Mouse (Mus musculus): ENCODE measurements at regions not wholly inside any gene's neighbourhood (a gene's known extent, or its start where the extent isn't known, plus 50 kb on each side); places are given as distances from the start of the nearest gene placed in this dataset.

DNA sequence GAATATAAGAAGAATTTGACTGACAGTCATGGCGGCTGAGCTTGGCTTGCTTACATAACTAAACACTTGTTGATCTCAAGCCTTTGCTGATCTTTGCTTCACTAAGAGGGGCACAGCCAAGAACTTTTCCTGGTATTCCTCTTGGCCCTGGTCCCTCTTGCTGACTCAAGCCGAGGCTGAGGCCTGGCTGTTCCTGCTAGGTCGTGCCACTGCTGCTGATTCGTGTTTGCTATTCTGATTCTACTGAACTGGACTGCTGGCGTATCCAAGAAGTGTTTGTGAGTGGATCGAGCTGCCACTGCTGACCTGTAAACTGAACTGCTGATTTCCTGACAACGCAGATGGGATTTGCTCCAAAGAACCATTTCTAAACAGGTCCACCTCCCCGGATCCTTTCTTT, 57.2 kb upstream of the Irf2bp2 start:
- Histone ChIP-seq H3K9me3 (ENCODE audit: low read length) (no peaks in the 10 kb centered on the region), H3K36me3 (ENCODE audit: insufficient read depth, low read length) (no peaks in the 10 kb centered on the region), H3K4me3 (ENCODE audit: low read length) (no peak overlapping the region), H3K9ac (replicated peaks; ENCODE audit: low read length) (no peak overlapping the region), H3K27ac (ENCODE audit: low read length) (no peak overlapping the region), H3K4me1 (ENCODE audit: insufficient read depth, low read length) (0 out of 2 replicates have a peak, but pooled peaks cover 5% of the 10 kb centered on the region), H3K4me2 (replicated peaks; ENCODE audit: low read depth, low read length) (no peak overlapping the region), H3K27me3 (ENCODE audit: insufficient read depth, low read length) (no peaks in the 10 kb centered on the region)
- 78% methylated on average over 8 of the region's 8 CpGs for WGBS
- no peak for ATAC-seq (ENCODE audit: low FRiP score, low TSS enrichment)

DNA sequence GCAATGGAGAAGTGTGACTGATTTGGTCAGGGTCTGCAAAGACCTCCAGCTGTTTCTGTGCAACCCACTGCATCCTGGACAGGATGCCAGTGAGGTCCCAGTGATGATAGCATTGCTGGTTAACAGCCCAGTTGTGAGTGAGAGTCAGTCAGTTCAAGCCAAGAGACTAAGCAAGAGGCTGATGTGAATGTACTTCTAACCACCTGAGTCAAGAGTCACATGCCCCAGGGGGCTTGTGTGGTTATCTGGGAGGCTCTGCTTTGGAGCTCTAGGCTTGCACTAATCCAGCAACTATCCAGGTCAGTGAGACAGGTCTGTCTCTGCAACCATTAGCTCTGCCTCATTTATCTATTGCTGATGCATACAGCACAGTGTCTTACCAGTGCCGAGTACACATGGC, 55.5 kb upstream of the Irf2bp2 start:
- ATAC-seq (ENCODE audit: low FRiP score, low TSS enrichment), result no peak

DNA sequence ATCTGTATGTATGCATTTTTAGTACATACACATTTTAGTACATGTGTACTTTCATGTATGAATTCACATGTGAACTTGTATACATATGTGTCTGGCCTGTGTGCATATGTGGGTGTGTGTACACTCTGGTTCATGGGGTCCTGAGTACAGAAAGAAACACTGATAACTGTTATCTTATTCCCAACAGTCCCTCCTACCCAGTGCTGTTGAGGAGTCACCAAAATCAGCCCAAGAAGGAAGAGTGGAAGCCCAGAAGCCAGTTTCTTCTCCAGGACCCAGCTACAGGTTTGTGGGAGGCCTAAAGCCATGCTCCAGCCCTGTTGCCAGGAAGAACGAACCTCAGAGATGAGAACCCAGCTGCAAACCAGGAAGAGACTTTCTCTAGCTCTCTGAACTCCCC, 53.6 kb upstream of the Irf2bp2 start:
- Histone ChIP-seq H3K4me2 (replicated peaks; ENCODE audit: low read depth, low read length) (no peak overlapping the region), H3K4me1 (ENCODE audit: insufficient read depth, low read length) (0 out of 2 replicates have a peak, but pooled peaks cover 5% of the 10 kb centered on the region), H3K9me3 (ENCODE audit: low read length) (no peaks in the 10 kb centered on the region), H3K36me3 (ENCODE audit: insufficient read depth, low read length) (no peaks in the 10 kb centered on the region), H3K27me3 (ENCODE audit: insufficient read depth, low read length) (no peaks in the 10 kb centered on the region), H3K4me3 (ENCODE audit: low read length) (no peak overlapping the region), H3K27ac (ENCODE audit: low read length) (no peak overlapping the region), H3K9ac (replicated peaks; ENCODE audit: low read length) (no peak overlapping the region)
- WGBS, result 56% methylated on average over 1 of the region's 1 CpGs
- ATAC-seq (ENCODE audit: low FRiP score, low TSS enrichment), result no peak

More for the DNA sequence above, 55.5 kb upstream of the Irf2bp2 start:
- no peak overlapping the region for H3K4me3 ChIP-seq (ENCODE audit: low read length)
- no peak overlapping the region for H3K9ac ChIP-seq (replicated peaks; ENCODE audit: low read length)
- no peaks in the 10 kb centered on the region for H3K27me3 ChIP-seq (ENCODE audit: insufficient read depth, low read length)
- H3K9me3 ChIP-seq (ENCODE audit: low read length), result no peaks in the 10 kb centered on the region
- no peaks in the 10 kb centered on the region for H3K36me3 ChIP-seq (ENCODE audit: insufficient read depth, low read length)
- H3K4me1 ChIP-seq (ENCODE audit: insufficient read depth, low read length), result 0 out of 2 replicates have a peak, but pooled peaks cover 5% of the 10 kb centered on the region
- no peak overlapping the region for H3K4me2 ChIP-seq (replicated peaks; ENCODE audit: low read depth, low read length)
- H3K27ac ChIP-seq (ENCODE audit: low read length), result no peak overlapping the region
- 92% methylated on average over 1 of the region's 1 CpGs for WGBS

DNA sequence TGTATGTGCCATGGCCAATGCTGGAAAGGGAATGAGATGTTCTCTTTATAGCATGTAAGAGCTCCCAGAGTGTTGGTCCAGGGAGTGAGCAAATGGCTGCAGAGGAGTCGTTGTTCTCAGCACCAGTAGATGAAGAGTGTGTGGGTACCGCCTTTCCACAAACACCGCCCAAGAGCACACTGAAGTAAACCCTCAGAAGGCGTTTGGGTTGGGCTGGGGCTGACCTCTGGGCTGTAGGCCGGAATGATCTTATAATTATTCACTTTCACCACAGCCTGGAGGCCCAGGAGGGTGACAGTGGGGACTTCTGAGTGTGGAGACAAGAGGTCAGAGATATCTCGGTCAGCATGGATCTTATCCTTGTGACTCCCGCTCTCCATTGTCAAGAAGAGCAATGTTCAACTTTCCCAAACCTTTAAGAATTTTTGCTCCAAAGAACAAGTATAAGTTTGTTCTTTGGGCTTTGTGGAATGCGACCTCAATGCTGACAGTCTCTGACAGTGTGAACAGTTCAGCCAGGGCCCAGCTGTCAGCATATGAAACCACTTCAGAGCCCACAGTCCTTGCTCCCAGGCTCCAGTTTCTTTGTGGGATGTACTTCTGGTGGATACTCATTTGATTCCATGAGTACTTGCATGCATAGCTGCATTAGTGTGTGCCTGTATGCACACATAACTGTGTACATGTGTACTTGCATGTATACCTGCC, 53.0 kb upstream of the Irf2bp2 start:
- Histone ChIP-seq H3K9ac (replicated peaks; ENCODE audit: low read length) (no peak overlapping the region), H3K9me3 (ENCODE audit: low read length) (no peaks in the 10 kb centered on the region), H3K36me3 (ENCODE audit: insufficient read depth, low read length) (no peaks in the 10 kb centered on the region), H3K4me3 (ENCODE audit: low read length) (no peak overlapping the region), H3K27ac (ENCODE audit: low read length) (0 out of 2 replicates have a peak overlapping the region, but pooled peaks have one; percentile 7), H3K27me3 (ENCODE audit: insufficient read depth, low read length) (no peaks in the 10 kb centered on the region), H3K4me2 (replicated peaks; ENCODE audit: low read depth, low read length) (no peak overlapping the region), H3K4me1 (ENCODE audit: insufficient read depth, low read length) (0 out of 2 replicates have a peak, but pooled peaks cover 5% of the 10 kb centered on the region)
- 0 out of 2 replicates have a peak, but pooled peaks have one; percentile 59 for ATAC-seq (ENCODE audit: low FRiP score, low TSS enrichment)
- WGBS, result 45% methylated on average over 8 of the region's 8 CpGs

DNA sequence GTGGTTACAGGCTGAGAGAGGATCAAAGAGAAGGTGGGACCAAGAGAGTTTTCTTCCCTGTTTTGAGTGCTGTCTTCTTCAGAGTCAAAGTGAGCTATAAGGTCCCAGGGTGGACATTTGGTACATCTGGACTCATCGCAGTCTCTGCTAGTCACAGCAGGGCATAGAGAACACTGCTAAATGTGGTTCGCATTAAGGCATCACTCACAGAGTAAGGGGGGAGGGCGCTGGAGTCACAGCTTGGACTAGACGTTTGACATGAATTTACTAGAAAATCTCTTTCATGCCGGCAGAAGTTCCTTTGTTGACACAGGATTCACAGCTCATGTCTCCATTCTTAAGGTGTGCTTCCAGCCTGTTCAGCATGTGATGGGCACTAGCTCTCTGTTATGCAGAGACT, 50.4 kb upstream of the Irf2bp2 start:
- no peak overlapping the region for H3K4me3 ChIP-seq (ENCODE audit: low read length)
- WGBS, result 48% methylated on average over 5 of the region's 5 CpGs

More for the DNA sequence above, 50.4 kb upstream of the Irf2bp2 start:
- Histone ChIP-seq H3K4me1 (ENCODE audit: insufficient read depth, low read length) (0 out of 2 replicates have a peak, but pooled peaks cover 5% of the 10 kb centered on the region), H3K4me2 (replicated peaks; ENCODE audit: low read depth, low read length) (no peak overlapping the region), H3K27ac (ENCODE audit: low read length) (no peak overlapping the region), H3K9me3 (ENCODE audit: low read length) (no peaks in the 10 kb centered on the region), H3K27me3 (ENCODE audit: insufficient read depth, low read length) (no peaks in the 10 kb centered on the region), H3K9ac (replicated peaks; ENCODE audit: low read length) (no peak overlapping the region), H3K36me3 (ENCODE audit: insufficient read depth, low read length) (no peaks in the 10 kb centered on the region)
- ATAC-seq (ENCODE audit: low FRiP score, low TSS enrichment), result no peak

Data from kidney, embryonic 16.5 days (tissue).